Mouse (Mus musculus) testis, adult 2 months (tissue): ENCODE measurements around the gene Ddx18.

Experiments used
- CTCF ChIP-seq: fragments of 200-500 bp; IDR thresholded peaks from 2 replicates; pipeline ENCODE4 v1.5.1; 2012; ENCODE audit warnings: low read depth, mild to moderate bottlenecking, inconsistent platforms, low read length, moderate library complexity; ENCODE audit not compliant: control insufficient read depth, insufficient read depth, insufficient replicate concordance
- POLR2A ChIP-seq: fragments of 200-500 bp; IDR thresholded peaks from 2 replicates; pipeline ENCODE4 v1.6.1; 2012; ENCODE audit warnings: low read depth, mild to moderate bottlenecking, inconsistent platforms, low read length, moderate library complexity; ENCODE audit not compliant: control insufficient read depth

- no peak for TF ChIP-seq CTCF
- no peak for TF ChIP-seq POLR2A
Measured at GRCm38 (mm10) chr1:121551457-121551835, 16.3 kb downstream of the Ddx18 start.
